Mouse (Mus musculus) CH12.LX (cell line): ENCODE results near the gene Cysltr2. TPM values are rescaled to one million over a fixed set of nuclear protein-coding genes. Genes with fewer than 3 reads are reported as not detected.

Source experiments
- DNase-seq: peaks from one replicate; pipeline ENCODE4 v3.0.0-alpha.2; 2013; ENCODE audit errors: extremely low read depth
- H3K27ac ChIP-seq: 2 replicates; pipeline ENCODE4 v1.5.1; 2012; ENCODE audit warnings: low read depth, mild to moderate bottlenecking, control low read depth, moderate library complexity; ENCODE audit not compliant: insufficient read depth
- H3K27me3 ChIP-seq: replicated peaks from 2 replicates; pipeline ENCODE3; 2012; ENCODE audit warnings: inconsistent platforms
- H3K36me3 ChIP-seq, 2 experiments: replicated peaks in 1 of 2; 2 replicates each; pipeline versions ENCODE3 to v1.6.1; 2012; ENCODE audit warnings: inconsistent platforms in 1 of 2, low read length in 1 of 2, mild to moderate bottlenecking in 1 of 2, mixed read lengths in 1 of 2, moderate library complexity in 1 of 2; ENCODE audit not compliant: control insufficient read depth in 1 of 2, insufficient read depth in 1 of 2
- H3K4me1 ChIP-seq, 2 experiments: 2 replicates each; pipeline ENCODE4 v1.6.1; 2012; ENCODE audit warnings: inconsistent platforms in 1 of 2, moderate library complexity in 1 of 2; ENCODE audit not compliant: insufficient read depth in 2 of 2, control insufficient read depth in 1 of 2
- H3K4me2 ChIP-seq: 2 replicates; pipeline ENCODE4 v1.6.1; 2012; ENCODE audit warnings: low read depth, mild to moderate bottlenecking, control low read depth; ENCODE audit not compliant: poor library complexity, insufficient read depth, severe bottlenecking
- H3K4me3 ChIP-seq, 3 experiments: fragments of 150-350 bp in 1 of 3; sonication (generic) in 1 of 3; replicated peaks in 1 of 3; 2 replicates each; pipeline versions ENCODE3 to v1.5.1; 2011 to 2012; ENCODE audit warnings: low read depth in 2 of 3, low read length in 2 of 3, mild to moderate bottlenecking in 2 of 3, moderate library complexity in 2 of 3, control low read depth in 1 of 3, improper control_type of control experiment in 1 of 3, inconsistent platforms in 1 of 3, mixed read lengths in 1 of 3; ENCODE audit not compliant: poor library complexity in 1 of 3
- H3K79me2 ChIP-seq: replicated peaks from 2 replicates; pipeline ENCODE4 v1.6.1; 2012; ENCODE audit warnings: mild to moderate bottlenecking, moderate library complexity; ENCODE audit not compliant: control insufficient read depth, poor library complexity, insufficient read depth, severe bottlenecking; ENCODE audit errors: extremely low read depth
- H3K9ac ChIP-seq: 2 replicates; pipeline ENCODE4 v1.6.1; 2012; ENCODE audit warnings: low read depth, mild to moderate bottlenecking, control low read depth, moderate library complexity; ENCODE audit not compliant: insufficient read depth
- H3K9me3 ChIP-seq: replicated peaks from 2 replicates; pipeline ENCODE3; 2012; ENCODE audit warnings: low read length, inconsistent platforms, mixed read lengths
- CHD1 ChIP-seq: IDR thresholded peaks from 2 replicates; pipeline ENCODE4 v1.6.1; 2012; ENCODE audit warnings: low read depth, low read length, improper control_type of control experiment, inconsistent platforms
- CHD2 ChIP-seq: IDR thresholded peaks from 2 replicates; pipeline ENCODE4 v1.6.1; 2011; ENCODE audit warnings: low read length, improper control_type of control experiment
- CTCF ChIP-seq, 2 experiments: IDR thresholded peaks in 1 of 2; conservative IDR thresholded peaks in 1 of 2; 2 replicates each; pipeline ENCODE4 v1.5.1; 2011 to 2012; ENCODE audit warnings: low read depth in 2 of 2, low read length in 2 of 2, improper control_type of control experiment in 1 of 2, inconsistent platforms in 1 of 2, mild to moderate bottlenecking in 1 of 2, moderate library complexity in 1 of 2
- EP300 ChIP-seq: IDR thresholded peaks from 2 replicates; pipeline ENCODE4 v1.6.1; 2011; ENCODE audit warnings: low read length, improper control_type of control experiment
- ETS1 ChIP-seq: conservative IDR thresholded peaks from 2 replicates; pipeline ENCODE4 v1.6.1; 2012; ENCODE audit warnings: low read depth, mild to moderate bottlenecking, inconsistent platforms, low read length, improper control_type of control experiment, moderate library complexity
- GABPA ChIP-seq: IDR thresholded peaks from 2 replicates; pipeline ENCODE4 v1.6.1; 2012; ENCODE audit warnings: low read depth, low read length, improper control_type of control experiment, inconsistent platforms; ENCODE audit not compliant: insufficient replicate concordance
- HCFC1 ChIP-seq: IDR thresholded peaks from 2 replicates; pipeline ENCODE4 v1.6.1; 2012; ENCODE audit warnings: low read depth, mild to moderate bottlenecking, inconsistent platforms, low read length, improper control_type of control experiment
- IRF4 ChIP-seq: IDR thresholded peaks from 2 replicates; pipeline ENCODE4 v1.6.1; 2014; ENCODE audit warnings: low read depth, mild to moderate bottlenecking, inconsistent platforms, low read length, improper control_type of control experiment
- JUN ChIP-seq: IDR thresholded peaks from 2 replicates; pipeline ENCODE4 v1.6.1; 2011; ENCODE audit warnings: low read depth, mild to moderate bottlenecking, low read length, improper control_type of control experiment, moderate library complexity; ENCODE audit not compliant: insufficient read depth
- MAFK ChIP-seq: IDR thresholded peaks from 2 replicates; pipeline ENCODE4 v1.6.1; 2011; ENCODE audit warnings: low read length, improper control_type of control experiment; ENCODE audit not compliant: insufficient replicate concordance
- MAX ChIP-seq: IDR thresholded peaks from 2 replicates; pipeline ENCODE4 v1.6.1; 2011; ENCODE audit warnings: low read length, improper control_type of control experiment
- MAZ ChIP-seq: IDR thresholded peaks from 2 replicates; pipeline ENCODE4 v1.6.1; 2012; ENCODE audit warnings: low read depth, mild to moderate bottlenecking, inconsistent platforms, low read length, improper control_type of control experiment, moderate library complexity
- MEF2A ChIP-seq: IDR thresholded peaks from 2 replicates; pipeline ENCODE4 v1.6.1; 2014; ENCODE audit warnings: low read depth, mild to moderate bottlenecking, inconsistent platforms, low read length, improper control_type of control experiment, borderline replicate concordance
- MXI1 ChIP-seq: IDR thresholded peaks from 2 replicates; pipeline ENCODE4 v1.6.1; 2011; ENCODE audit warnings: mild to moderate bottlenecking, low read depth, low read length, improper control_type of control experiment
- MYC ChIP-seq: IDR thresholded peaks from 2 replicates; pipeline ENCODE4 v1.6.1; 2011; ENCODE audit warnings: low read depth, mild to moderate bottlenecking, improper control_type of control experiment, low read length
- NRF1 ChIP-seq: IDR thresholded peaks from 2 replicates; pipeline ENCODE4 v1.6.1; 2014; ENCODE audit warnings: low read depth, mild to moderate bottlenecking, inconsistent platforms, low read length, improper control_type of control experiment, moderate library complexity
- RAD21 ChIP-seq: IDR thresholded peaks from 2 replicates; pipeline ENCODE4 v1.6.1; 2011; ENCODE audit warnings: low read depth, mild to moderate bottlenecking, low read length, improper control_type of control experiment, moderate library complexity
- SIN3A ChIP-seq: IDR thresholded peaks from 2 replicates; pipeline ENCODE4 v1.6.1; 2012; ENCODE audit warnings: low read length, improper control_type of control experiment, inconsistent platforms
- SMC3 ChIP-seq: IDR thresholded peaks from 2 replicates; pipeline ENCODE4 v1.6.1; 2011; ENCODE audit warnings: low read depth, low read length, improper control_type of control experiment
- TBP ChIP-seq: conservative IDR thresholded peaks from 2 replicates; pipeline ENCODE4 v1.6.1; 2011; ENCODE audit warnings: low read depth, low read length, improper control_type of control experiment
- TCF12 ChIP-seq: IDR thresholded peaks from 2 replicates; pipeline ENCODE4 v1.6.1; 2014; ENCODE audit warnings: low read depth, mild to moderate bottlenecking, inconsistent platforms, low read length, improper control_type of control experiment
- UBTF ChIP-seq: IDR thresholded peaks from 2 replicates; pipeline ENCODE4 v1.6.1; 2012; ENCODE audit warnings: low read depth, mild to moderate bottlenecking, inconsistent platforms, low read length, improper control_type of control experiment, moderate library complexity
- USF1 ChIP-seq: IDR thresholded peaks from 2 replicates; pipeline ENCODE4 v1.6.1; 2014; ENCODE audit warnings: low read depth, mild to moderate bottlenecking, inconsistent platforms, low read length, improper control_type of control experiment
- USF2 ChIP-seq: conservative IDR thresholded peaks from 2 replicates; pipeline ENCODE4 v1.6.1; 2011; ENCODE audit warnings: low read depth, low read length, improper control_type of control experiment
- ZC3H11A ChIP-seq: IDR thresholded peaks from 2 replicates; pipeline ENCODE4 v1.6.1; 2012; ENCODE audit warnings: low read depth, mild to moderate bottlenecking, inconsistent platforms, low read length, improper control_type of control experiment
- ZNF384 ChIP-seq: IDR thresholded peaks from 2 replicates; pipeline ENCODE4 v1.6.1; 2012; ENCODE audit warnings: low read depth, low read length, improper control_type of control experiment, inconsistent platforms
- dilution Hi-C: fragments of 300-500 bp; cut with MboI; formaldehyde crosslinking; loops from 2 replicates; pipeline ENCODE4 v1.14.3; 2020; ENCODE audit warnings: low sequenced_read_pairs; ENCODE audit not compliant: extremely low pct_unique_long_range_greater_than_20kb, extremely low pct_ligation_motif_present
- in situ Hi-C: fragments of 300-500 bp; cut with MboI; formaldehyde crosslinking; loops from 3 replicates; pipeline ENCODE4 v1.14.3; 2019; ENCODE audit warnings: low sequenced_read_pairs, low pct_ligation_motif_present, low pct_unique_long_range_greater_than_20kb, mixed read lengths
- polyA plus RNA-seq: library from polyadenylated mRNA; unstranded; fragments of >175 nt; gene quantifications from 2 replicates; pipeline ENCODE4 v1.2.1, GENCODE M21; 2012; ENCODE audit warnings: low read depth; ENCODE audit not compliant: insufficient read length
- total RNA-seq, 2 experiments: library from RNA; depleted of rRNA; stranded (reverse); fragments of 300-350 nt in 1 of 2; fragments of >200 nt in 1 of 2; gene quantifications; 2 replicates each; pipeline ENCODE4 v1.2.3; 2012 to 2014

Cysltr2 gene
- total and polyA plus RNA-seq, 3 experiments = 0.47 to 2.0 (median 0.89) TPM

DNA sequence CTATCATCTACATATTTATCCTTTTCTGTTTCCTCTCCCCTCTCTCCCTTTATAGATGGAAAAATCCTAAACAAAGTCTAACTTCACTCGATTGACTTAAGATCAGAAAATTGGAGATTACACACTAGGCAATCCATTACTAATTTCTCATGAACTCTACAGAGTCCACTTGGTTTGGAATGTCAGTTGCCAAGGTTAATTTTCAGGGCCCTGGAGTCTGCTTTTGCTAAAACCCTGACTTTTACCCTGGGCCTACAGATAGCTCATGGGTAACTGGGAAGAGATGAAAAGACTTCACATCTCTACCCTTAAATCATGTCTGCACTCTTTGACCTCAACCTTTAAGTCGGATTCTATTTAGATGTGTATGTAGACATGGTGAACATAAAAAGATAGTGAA lies 34.6 kb upstream of the Cysltr2 start:
- Histone ChIP-seq H3K4me1 (no peaks in the 10 kb centered on the region), H3K79me2 (no peaks in the 10 kb centered on the region), H3K4me2 (no peak overlapping the region), H3K9ac (no peak overlapping the region), H3K4me3 (no peak overlapping the region), H3K36me3 (no peaks in the 10 kb centered on the region), H3K27ac (no peak overlapping the region), H3K27me3 (no peaks in the 10 kb centered on the region), H3K9me3 (no peaks in the 10 kb centered on the region)
- DNase-seq = no peak
- in situ Hi-C loops = no loop called here
- no peak for TF ChIP-seq TBP
- TF ChIP-seq SMC3 = no peak
- TF ChIP-seq EP300 = no peak
- TF ChIP-seq IRF4 = no peak
- TF ChIP-seq MXI1 = no peak
- no peak for TF ChIP-seq SIN3A
- TF ChIP-seq USF1 = no peak
- TF ChIP-seq NRF1 = no peak
- no peak for TF ChIP-seq MYC
- dilution Hi-C loops = no loop called here

GRCm38 (mm10) chr14:73064460-73064859 lies 15.5 kb upstream of the Cysltr2 start:
- H3K79me2 ChIP-seq = no peaks in the 10 kb centered on the region
- H3K27me3 ChIP-seq = no peaks in the 10 kb centered on the region
- DNase-seq = no peak
- in situ Hi-C loops = no loop called here
- no peaks in the 10 kb centered on the region for H3K9me3 ChIP-seq
- no peak overlapping the region for H3K4me2 ChIP-seq
- H3K4me3 ChIP-seq = no peak overlapping the region
- no peaks in the 10 kb centered on the region for H3K36me3 ChIP-seq
- TF ChIP-seq CHD2 (no peak), GABPA (no peak), MAZ (no peak), USF1 (no peak)
- TF ChIP-seq, all 38 proteins: peak for 0
- dilution Hi-C loops = no loop called here
- Histone ChIP-seq H3K9ac (no peak overlapping the region), H3K4me1 (peaks cover 2 to 4% of the 10 kb centered on the region in 2 experiments; a peak in 3 of 4 replicates), H3K27ac (no peak overlapping the region)

- Histone ChIP-seq H3K4me2 (peak overlapping the region; percentile 74), H3K27ac (no peak overlapping the region), H3K79me2 (no peaks in the 10 kb centered on the region), H3K9me3 (no peaks in the 10 kb centered on the region), H3K4me3 (no peak overlapping the region), H3K9ac (no peak overlapping the region), H3K4me1 (peaks cover 17 to 32% of the 10 kb centered on the region in 2 experiments), H3K27me3 (no peaks in the 10 kb centered on the region), H3K36me3 (no peaks in the 10 kb centered on the region)
- in situ Hi-C loops (no loop called here), dilution Hi-C loops (no loop called here)
- peak; percentile 52 for DNase-seq
- TF ChIP-seq MEF2A (peak; percentile 73; the same call in 1 of the 2 replicates), RAD21 (no peak), CTCF (conservative IDR thresholded peaks at IDR 0.05 in 1 of 2, IDR thresholded peaks at IDR 0.05 in 1 of 2; ENCODE audit: low read depth in 2 of 2, low read length in 2 of 2) (no peak), IRF4 (peak; percentile 87), ZNF384 (no peak), CHD1 (no peak), UBTF (no peak), HCFC1 (no peak), TCF12 (no peak), JUN (peak; percentile 35; the same call in 1 of the 2 replicates), GABPA (no peak), MAX (no peak), ETS1 (peak; percentile 87), CHD2 (no peak), ZC3H11A (no peak), EP300 (peak; percentile 70), MYC (no peak), SIN3A (no peak), SMC3 (no peak), MAFK (peak; percentile 55; the same call in 1 of the 2 replicates), USF2 (no peak)
Observed at GRCm38 (mm10) chr14:73058755-73059154, 9.8 kb upstream of the Cysltr2 start.
